Mouse (Mus musculus): ENCODE results near the gene Iqcf3.

DNA sequence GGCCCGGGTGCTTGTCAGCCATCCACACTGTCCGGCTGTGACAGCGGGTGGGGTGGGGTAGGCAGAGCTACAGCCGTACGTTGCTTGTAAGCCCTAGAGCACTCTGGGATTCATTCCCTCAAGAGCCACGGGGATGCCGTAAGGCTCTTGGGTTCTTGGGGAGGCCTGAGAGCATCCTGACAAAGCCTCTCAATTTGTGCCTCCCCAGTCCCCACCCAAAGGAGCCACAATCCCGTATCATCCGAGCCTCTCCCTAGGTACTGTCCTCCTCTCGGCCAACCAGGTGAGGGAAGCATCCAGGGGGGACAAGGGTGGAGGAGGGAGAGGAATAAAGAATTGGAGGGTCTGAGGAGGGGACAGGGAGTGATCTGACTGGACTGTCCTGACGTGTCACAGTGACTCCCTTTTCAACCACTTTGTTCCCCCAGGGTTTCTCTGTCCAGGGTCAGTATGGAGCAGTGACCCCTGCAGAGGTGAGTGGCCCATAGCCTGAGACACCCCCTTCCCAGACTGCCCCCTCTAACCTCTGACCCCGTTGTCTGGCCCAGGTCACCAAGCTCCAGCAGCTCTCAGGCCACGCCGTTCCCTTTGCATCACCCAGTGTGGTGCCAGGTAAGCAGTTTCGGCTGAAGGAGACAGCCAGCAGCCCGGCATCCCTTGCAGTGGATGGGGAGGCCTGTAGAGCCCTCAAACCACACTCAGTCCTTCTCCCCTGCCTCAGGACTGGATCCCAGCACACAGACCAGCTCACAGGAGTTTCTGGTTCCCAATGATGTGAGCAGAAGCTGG lies 99.6 kb downstream of the Iqcf3 start:
- TF ChIP-seq CTCF (IDR thresholded peaks at IDR 0.05; ENCODE audit: extremely low read depth, insufficient read length, insufficient replicate concordance, low read depth, low read length), result no peak
- no peak for TF ChIP-seq POLR2A (IDR thresholded peaks at IDR 0.05; ENCODE audit: low read depth, low read length)
